Mouse (Mus musculus) embryonic facial prominence, embryonic 10.5 days (tissue): ENCODE results near the gene Zfpl1. TPM values are rescaled to one million over a fixed set of nuclear protein-coding genes. Genes with fewer than 3 reads are reported as not detected.
A peak's percentile ranks its signal among the peaks of the same experiment; 100 is the strongest.

Source experiments
- DNase-seq: peaks from one replicate; pipeline ENCODE4 v3.0.0-alpha.2; 2017; ENCODE audit warnings: low spot score
- H3K27ac ChIP-seq: fragments of 300-500 bp; sonication (generic); replicated peaks from 2 replicates; pipeline ENCODE4 v1.5.1; 2016; ENCODE audit warnings: mild to moderate bottlenecking
- H3K27me3 ChIP-seq: fragments of 300-500 bp; sonication (generic); replicated peaks from 2 replicates; pipeline ENCODE4 v1.6.1; 2016; ENCODE audit warnings: low read depth, mild to moderate bottlenecking; ENCODE audit not compliant: poor library complexity, severe bottlenecking
- H3K36me3 ChIP-seq: fragments of 300-500 bp; sonication (generic); replicated peaks from 2 replicates; pipeline ENCODE4 v1.6.1; 2016; ENCODE audit warnings: mild to moderate bottlenecking, moderate library complexity
- H3K4me1 ChIP-seq: fragments of 300-500 bp; sonication (generic); 2 replicates; pipeline ENCODE4 v1.6.1; 2016
- H3K4me3 ChIP-seq: fragments of 300-500 bp; sonication (generic); 2 replicates; pipeline ENCODE4 v1.5.1; 2016; ENCODE audit warnings: mild to moderate bottlenecking, moderate library complexity
- H3K9me3 ChIP-seq: fragments of 300-500 bp; sonication (generic); 2 replicates; pipeline ENCODE4 v1.6.1; 2016; ENCODE audit warnings: mild to moderate bottlenecking
- WGBS: fragments of 180-500 bp; shearing (Covaris S2); methylation state at CpG from one replicate; pipeline ENCODE4 v1.1.7; 2016; 5-methylcytosine and 5-hydroxymethylcytosine counted together
- polyA plus RNA-seq: library from polyadenylated mRNA; unstranded; fragments of >200 nt; fragmentation: Nextera tagmentation; extraction: Ambion mirVana; gene quantifications from 2 replicates; pipeline ENCODE4 v1.2.1, GENCODE M21; 2016

Zfpl1 gene
- polyA plus RNA-seq, 1 experiment from 2014 or later, result 79.7 TPM

DNA sequence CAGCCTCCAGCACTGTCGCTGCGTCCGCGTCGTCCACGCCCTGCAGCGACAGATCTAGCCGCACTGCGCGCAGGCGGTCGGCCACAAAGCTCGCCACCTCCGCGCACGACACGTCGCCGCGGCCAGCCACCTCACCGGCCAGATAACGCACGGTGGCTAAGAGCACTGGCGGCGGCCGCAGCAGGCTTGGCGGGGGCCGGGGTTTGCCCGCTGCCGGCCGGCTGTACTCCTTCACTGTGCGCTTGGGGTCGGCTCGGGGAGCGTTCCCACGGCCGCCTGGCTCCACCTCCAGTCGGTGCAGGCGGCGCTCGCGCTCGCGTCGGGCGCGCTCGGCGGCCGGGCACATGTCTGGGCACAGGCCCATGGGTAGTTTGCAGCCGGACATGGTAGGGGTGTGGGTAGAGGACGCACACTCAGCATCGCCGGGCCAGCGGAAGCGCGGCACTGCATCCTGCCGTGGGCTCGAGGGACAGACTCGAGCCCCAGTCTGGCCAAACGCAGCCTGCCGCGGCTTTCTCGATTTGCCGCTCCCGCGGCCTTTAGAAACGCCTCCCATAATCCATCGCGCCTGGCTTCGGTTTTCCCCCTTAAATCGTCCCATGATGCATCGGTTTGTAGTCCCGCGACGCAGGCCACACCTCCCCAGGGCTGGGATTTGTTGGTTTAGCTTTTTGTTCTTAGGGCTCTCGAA lies 33.4 kb upstream of the Zfpl1 start, which contains the start of gene Sac3d1:
Sac3d1 (minus strand) TSS at position 665 of the 691 bp plus-strand sequence.
- peak within 1 kb of the TSS; percentile 92 for H3K27ac ChIP-seq
- H3K4me3 ChIP-seq, result peak within 1 kb of the TSS; percentile 94
- DNase-seq, result peak; percentile 92
- no peaks in the 10 kb centered on the region for H3K9me3 ChIP-seq
- peaks cover 44% of the 10 kb centered on the region for H3K36me3 ChIP-seq
- H3K27me3 ChIP-seq, result no peaks in the 10 kb centered on the region
- H3K4me1 ChIP-seq, result peaks cover 38% of the 10 kb centered on the region
- WGBS, result under 1% methylated on average over 77 of the region's 77 CpGs

DNA sequence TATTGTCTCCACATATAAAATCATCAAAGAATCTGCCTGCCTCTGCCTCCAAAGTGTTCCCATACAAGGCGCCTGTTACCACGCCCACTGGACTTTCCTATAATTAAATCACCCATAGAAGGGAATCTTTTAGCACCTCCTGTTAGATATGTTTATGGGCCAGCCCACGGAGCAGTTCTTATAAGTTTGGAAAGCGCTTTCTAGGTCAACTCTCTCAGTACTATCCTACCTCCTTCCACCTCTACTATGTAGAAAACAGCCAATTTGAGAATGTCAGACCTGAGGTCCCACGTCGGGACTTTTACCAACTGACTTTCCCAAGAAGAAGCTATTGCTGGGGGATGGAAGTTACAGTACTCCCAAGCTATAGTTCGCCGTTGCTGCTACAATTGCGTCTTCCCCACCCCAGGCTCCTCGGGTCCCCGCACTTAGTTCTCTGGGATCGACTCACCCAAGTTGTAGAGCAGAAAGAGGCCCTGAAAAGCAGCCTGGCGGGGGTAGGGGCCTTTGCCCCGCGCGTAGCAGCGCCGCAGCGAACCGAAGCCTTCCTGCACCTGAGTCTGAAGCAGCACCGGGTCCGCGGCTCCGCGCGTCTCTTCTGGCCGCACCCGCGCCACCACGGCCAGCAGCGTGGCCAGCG lies 32.7 kb upstream of the Zfpl1 start:
- WGBS, result 6% methylated on average over 32 of the region's 32 CpGs
- H3K4me3 ChIP-seq, result peak overlapping the region; percentile 94
- H3K4me1 ChIP-seq, result peaks cover 38% of the 10 kb centered on the region
- no peak for DNase-seq
- H3K36me3 ChIP-seq, result peaks cover 51% of the 10 kb centered on the region
- H3K9me3 ChIP-seq, result no peaks in the 10 kb centered on the region
- peak overlapping the region; percentile 92 for H3K27ac ChIP-seq
- H3K27me3 ChIP-seq, result no peaks in the 10 kb centered on the region

DNA sequence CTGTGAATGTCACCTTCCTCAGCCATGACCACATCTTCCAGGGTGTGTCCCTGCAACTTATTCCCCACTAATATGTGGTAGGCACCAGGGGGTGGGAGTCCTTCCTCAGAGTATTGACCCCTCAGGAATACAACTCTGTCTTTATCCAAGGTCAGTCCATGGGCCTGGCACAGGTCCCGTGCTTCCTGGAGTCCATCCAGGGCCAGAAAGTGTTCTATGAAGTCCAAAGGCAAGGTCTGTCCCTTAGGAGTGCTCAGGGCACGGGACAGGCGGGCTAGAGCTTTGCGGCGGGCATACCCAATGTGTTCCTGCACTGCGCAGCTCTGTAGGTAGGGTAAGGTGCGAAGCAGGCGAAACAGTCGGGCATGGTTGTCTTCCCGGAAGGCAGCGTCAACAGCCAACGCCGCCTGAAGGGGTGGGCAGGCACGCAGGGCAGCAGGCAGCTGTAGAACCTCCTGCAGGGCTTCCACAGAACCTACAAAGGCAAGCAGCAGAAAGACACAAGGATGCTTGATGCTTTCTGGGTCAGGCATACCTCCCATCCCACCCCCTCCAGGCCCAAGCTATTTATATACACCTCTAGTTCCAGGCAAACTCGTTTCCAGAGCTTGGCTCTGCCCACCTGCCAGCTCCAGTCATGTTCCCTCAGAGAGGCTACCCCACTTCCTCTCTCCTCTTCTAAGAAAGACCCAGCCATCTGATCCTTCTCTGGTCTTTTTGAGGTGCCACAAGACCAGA lies 31.5 kb upstream of the Zfpl1 start:
- no peak for DNase-seq
- peaks cover 60% of the 10 kb centered on the region for H3K36me3 ChIP-seq
- no peaks in the 10 kb centered on the region for H3K9me3 ChIP-seq
- 89% methylated on average over 15 of the region's 15 CpGs for WGBS
- no peaks in the 10 kb centered on the region for H3K27me3 ChIP-seq
- H3K4me3 ChIP-seq, result peak overlapping the region; percentile 94
- no peak overlapping the region for H3K27ac ChIP-seq
- peaks cover 30% of the 10 kb centered on the region for H3K4me1 ChIP-seq

DNA sequence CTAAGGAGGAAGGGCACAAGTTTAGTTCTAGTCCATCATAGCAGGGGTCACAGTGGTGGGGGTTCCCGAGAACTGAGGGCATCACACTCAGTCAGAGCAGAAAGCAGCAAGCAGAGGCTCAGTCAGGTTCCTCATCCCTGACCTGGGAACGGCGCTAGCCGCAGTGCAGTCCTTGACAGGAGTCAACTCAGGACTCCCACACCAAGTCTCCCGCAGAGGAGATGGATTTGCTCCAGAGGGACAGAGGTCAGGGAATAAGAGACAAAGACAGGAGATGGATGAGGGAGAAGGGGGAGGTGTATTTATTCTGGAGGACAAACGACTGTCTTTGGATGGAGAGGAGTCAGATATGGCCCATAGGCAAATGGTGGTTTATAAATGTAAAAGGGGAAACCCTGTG lies 28.4 kb upstream of the Zfpl1 start:
- H3K36me3 ChIP-seq, result peaks cover 64% of the 10 kb centered on the region
- WGBS, result 75% methylated on average over 6 of the region's 6 CpGs
- no peaks in the 10 kb centered on the region for H3K9me3 ChIP-seq

DNA sequence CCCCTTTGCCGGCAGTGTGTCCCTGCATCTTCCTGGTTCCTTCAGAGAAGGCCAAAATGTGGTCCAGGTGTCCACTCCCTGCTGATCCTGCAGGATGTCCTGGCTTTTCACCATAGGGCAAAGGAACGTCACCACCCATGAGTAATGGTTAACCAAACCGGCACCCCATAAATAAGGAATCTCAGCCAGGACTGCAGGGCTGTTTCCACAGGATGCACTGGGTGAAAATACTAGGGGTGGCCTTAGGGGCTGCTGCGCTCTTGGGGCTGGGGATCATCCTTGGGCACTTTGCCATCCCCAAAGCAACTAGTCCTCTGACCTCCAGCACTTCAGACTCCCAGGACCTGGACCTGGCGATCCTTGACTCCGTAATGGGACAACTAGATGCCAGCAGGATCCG lies 20.8 kb upstream of the Zfpl1 start, which contains the start of gene Naaladl1:
Naaladl1 (plus strand) TSS at position 197 of the 400 bp plus-strand sequence.
- no peak within 1 kb of the TSS for H3K27ac ChIP-seq
- H3K4me3 ChIP-seq, result 0 out of 2 replicates have a peak within 1 kb of the TSS, but pooled peaks have one; percentile 8
- WGBS, result 87% methylated on average over 7 of the region's 7 CpGs
- H3K4me1 ChIP-seq, result peaks cover 25% of the 10 kb centered on the region
- H3K36me3 ChIP-seq, result 0 out of 2 replicates have a peak, but pooled peaks cover 11% of the 10 kb centered on the region
- no peaks in the 10 kb centered on the region for H3K9me3 ChIP-seq
- no peaks in the 10 kb centered on the region for H3K27me3 ChIP-seq
- DNase-seq, result no peak

More for the DNA sequence above, 28.4 kb upstream of the Zfpl1 start:
- Histone ChIP-seq H3K4me3 (no peak overlapping the region), H3K27me3 (no peaks in the 10 kb centered on the region), H3K4me1 (peaks cover 13% of the 10 kb centered on the region), H3K27ac (no peak overlapping the region)
- no peak for DNase-seq

DNA sequence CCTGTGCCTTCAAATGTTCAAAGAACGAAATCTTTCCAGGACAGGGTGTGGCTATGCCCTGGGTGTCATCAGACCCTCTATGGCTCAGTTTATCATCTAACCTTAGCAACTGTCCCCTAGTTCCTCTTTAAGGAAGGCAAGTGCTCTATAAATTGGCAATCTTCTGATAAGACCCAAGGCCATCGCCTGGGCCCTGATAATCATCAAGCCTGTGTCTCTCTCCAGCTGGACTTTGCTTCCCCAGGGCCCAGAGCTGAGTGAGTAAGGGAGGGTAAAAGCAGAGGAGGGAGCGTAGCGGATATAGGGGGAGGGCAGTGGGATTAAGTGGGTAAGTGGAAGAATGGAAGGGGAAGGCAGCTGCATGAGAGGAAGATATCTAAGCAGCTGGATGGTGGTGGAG lies 19.7 kb upstream of the Zfpl1 start:
- Histone ChIP-seq H3K4me3 (no peak overlapping the region), H3K4me1 (peaks cover 27% of the 10 kb centered on the region), H3K27ac (no peak overlapping the region), H3K36me3 (peaks cover 21% of the 10 kb centered on the region), H3K27me3 (no peaks in the 10 kb centered on the region), H3K9me3 (no peaks in the 10 kb centered on the region)
- 83% methylated on average over 4 of the region's 4 CpGs for WGBS
- no peak for DNase-seq

DNA sequence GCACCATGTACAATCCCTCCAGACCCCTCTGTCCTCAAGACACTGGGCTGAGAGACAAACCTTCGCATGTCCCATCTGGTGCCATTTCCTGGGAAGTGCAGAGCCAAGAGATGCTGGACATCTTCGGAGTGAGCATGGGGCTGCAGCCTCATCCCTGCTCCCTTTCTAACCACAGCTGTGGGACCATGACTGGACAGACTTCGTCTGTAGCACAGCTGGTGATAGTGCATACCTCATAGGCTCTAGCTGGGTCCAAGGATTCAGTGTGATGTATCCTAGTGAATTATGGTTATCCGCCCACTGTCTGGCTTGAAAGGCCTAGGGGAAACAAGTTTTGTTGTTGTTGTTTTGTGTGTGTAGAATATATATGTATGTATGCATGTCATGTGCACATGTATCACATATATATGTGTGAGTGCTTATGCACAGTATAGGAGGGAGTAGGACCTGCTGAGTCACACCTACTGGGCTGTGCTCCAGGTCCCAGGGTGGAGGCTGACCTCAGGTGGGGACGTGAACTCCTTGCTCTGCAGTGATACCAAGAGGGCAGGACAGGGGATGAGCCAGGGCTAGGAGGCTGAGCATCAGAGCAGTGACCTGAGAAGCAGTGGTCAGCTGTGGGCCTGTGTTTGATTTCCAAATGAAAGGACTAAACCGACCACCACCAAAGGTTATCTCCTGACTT lies 17.6 kb upstream of the Zfpl1 start:
- Histone ChIP-seq H3K4me1 (peaks cover 27% of the 10 kb centered on the region), H3K36me3 (peaks cover 35% of the 10 kb centered on the region), H3K9me3 (no peaks in the 10 kb centered on the region), H3K4me3 (no peak overlapping the region), H3K27me3 (no peaks in the 10 kb centered on the region), H3K27ac (peak overlapping the region; percentile 70)
- no peak for DNase-seq
- WGBS, result 80% methylated on average over 6 of the region's 6 CpGs

DNA sequence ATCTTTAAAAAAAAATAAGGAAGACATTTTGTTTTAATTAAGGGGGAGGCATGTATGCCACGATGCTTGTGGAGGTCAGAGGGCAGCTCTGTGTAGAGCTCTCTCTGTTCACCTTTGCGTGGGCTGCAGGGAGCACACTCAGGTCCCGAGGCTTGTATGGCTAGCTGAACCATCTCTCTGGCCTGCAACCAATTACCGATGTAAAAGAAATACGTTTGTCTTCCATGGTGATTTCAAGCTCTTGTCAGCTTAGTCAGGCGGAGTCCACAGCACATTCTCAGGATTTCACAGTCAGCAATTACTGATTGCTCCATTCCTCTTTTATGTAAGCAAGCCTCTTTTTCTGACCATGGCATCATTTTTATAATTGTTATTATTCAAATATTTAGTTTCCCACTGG lies 16.4 kb upstream of the Zfpl1 start:
- Histone ChIP-seq H3K27ac (no peak overlapping the region; the same call in 1 of the 2 replicates), H3K4me3 (no peak overlapping the region), H3K36me3 (peaks cover 45% of the 10 kb centered on the region), H3K4me1 (peaks cover 21% of the 10 kb centered on the region), H3K27me3 (no peaks in the 10 kb centered on the region), H3K9me3 (no peaks in the 10 kb centered on the region)
- 32% methylated on average over 6 of the region's 6 CpGs for WGBS
- DNase-seq, result peak; percentile 26

DNA sequence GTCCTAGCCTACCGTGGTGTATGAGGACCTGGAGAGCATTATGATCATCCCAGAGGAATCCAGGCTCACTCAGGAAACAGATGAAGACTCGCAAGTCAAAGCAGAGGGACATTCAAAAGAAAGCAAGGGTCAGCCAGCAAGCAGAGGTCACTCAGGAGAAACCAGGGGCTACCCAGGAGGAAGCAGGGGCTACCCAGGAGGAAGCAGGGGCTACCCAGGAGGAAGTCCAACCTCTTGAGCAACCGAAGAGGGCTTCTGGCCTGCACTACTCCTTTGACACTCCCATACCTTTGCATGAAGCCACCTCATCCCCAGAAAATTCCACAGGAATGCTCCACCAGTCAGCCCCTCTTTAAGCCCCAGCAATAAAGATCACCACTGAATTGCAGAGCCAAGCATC lies 13.1 kb upstream of the Zfpl1 start:
- DNase-seq, result no peak
- 92% methylated on average over 3 of the region's 3 CpGs for WGBS
- H3K4me3 ChIP-seq, result no peak overlapping the region
- peaks cover 73% of the 10 kb centered on the region for H3K36me3 ChIP-seq
- no peak overlapping the region for H3K27ac ChIP-seq
- peaks cover 15% of the 10 kb centered on the region for H3K4me1 ChIP-seq
- no peaks in the 10 kb centered on the region for H3K27me3 ChIP-seq
- no peaks in the 10 kb centered on the region for H3K9me3 ChIP-seq

DNA sequence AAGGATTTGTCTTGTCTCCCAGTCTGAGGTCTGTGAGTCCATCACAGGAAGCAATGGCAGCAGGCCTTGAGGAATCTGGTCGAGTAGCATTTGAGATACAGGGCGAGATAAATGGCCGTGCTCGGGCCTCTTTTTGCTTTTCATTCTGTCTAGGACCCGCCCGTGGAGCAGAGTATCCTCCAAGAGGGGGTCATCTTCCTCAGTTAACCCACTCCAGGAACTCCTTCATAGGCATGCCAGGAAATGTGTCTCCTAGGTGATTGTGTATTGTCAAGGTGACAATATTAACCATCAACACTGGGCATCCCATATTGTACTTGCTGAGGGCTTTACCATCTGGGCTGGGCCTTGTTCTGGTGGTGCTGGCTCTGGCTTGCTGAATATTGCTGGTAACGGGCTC lies 9.4 kb upstream of the Zfpl1 start, which contains the start of gene AC131692.1:
AC131692.1 (plus strand) TSS at position 301 of the 400 bp plus-strand sequence.
- H3K27me3 ChIP-seq, result no peaks in the 10 kb centered on the region
- no peaks in the 10 kb centered on the region for H3K4me1 ChIP-seq
- WGBS, result 95% methylated on average over 7 of the region's 7 CpGs
- H3K27ac ChIP-seq, result no peak within 1 kb of the TSS
- peaks cover 97% of the 10 kb centered on the region for H3K36me3 ChIP-seq
- H3K4me3 ChIP-seq, result no peak within 1 kb of the TSS
- no peaks in the 10 kb centered on the region for H3K9me3 ChIP-seq
- DNase-seq, result no peak

DNA sequence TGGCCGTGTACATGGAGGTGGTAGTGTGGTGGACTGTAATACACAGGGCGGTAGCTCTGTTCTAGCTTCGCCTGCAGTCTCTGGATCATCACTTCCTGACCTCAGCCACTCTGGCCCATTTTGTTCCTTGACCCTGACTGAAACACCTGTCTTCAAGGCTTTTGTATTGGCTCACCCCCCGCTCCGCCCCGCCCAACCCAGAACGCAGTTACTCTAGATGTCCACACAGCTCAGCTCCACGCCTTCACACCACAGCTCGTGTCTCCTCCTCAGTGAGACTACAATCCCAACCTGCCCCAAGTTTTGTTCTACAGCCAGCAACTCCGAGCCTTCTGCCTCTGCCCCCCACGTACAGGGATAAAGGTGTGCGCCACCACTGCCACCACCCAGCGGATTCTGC lies 4.1 kb upstream of the Zfpl1 start:
- 94% methylated on average over 13 of the region's 13 CpGs for WGBS
- Histone ChIP-seq H3K36me3 (peaks cover 78% of the 10 kb centered on the region), H3K4me1 (peaks cover 18% of the 10 kb centered on the region), H3K27ac (no peak overlapping the region), H3K27me3 (no peaks in the 10 kb centered on the region), H3K9me3 (no peaks in the 10 kb centered on the region), H3K4me3 (no peak overlapping the region)
- DNase-seq, result no peak

DNA sequence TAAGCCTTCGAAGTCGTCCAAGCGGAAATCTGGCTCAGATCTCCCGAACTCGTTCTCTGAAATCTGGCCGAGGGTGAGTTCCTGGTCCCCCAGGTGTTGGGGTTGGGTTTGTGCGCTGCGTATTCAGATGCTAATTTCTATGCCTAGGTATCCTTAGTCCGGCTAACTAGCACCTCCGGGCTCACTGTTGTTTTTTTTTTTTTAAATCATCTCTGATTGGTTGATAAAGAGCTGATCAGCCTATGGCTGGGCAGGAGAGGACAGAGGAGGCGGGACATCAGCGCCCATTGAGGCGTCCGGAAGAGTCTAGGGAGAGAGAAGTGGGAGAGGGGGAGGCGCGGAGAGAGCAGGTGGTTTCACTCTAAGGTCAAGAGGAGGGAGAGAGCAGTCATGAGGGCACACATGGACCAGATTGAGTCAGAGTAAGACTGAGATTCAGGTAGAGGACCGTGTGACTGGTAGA lies 692 bp upstream of the Zfpl1 start:
- Histone ChIP-seq H3K4me3 (peak overlapping the region; percentile 90), H3K36me3 (peaks cover 77% of the 10 kb centered on the region), H3K9me3 (no peaks in the 10 kb centered on the region), H3K4me1 (peaks cover 24% of the 10 kb centered on the region), H3K27me3 (no peaks in the 10 kb centered on the region), H3K27ac (peak overlapping the region; percentile 90)
- peak; percentile 83 for DNase-seq
- whole genome bisulfite sequencing, result under 1% methylated on average over 17 of the region's 17 CpGs
